31 mouse cellular contexts compared by ENCODE assay signal in genomic region chr16:40491606-40492005, GRCm38 (mm10).
"Had no signal": no experiment of that assay in that cellular context is flagged by ENCODE, and none has a peak within 500 bp of the region (broad histone marks: within the 10 kb centered on the region; RNA-seq: fewer than 3 reads in every experiment).

No protein-coding gene starts in this region.

- H3K36me3 ChIP-seq: limb, embryonic 10.5 days; limb, embryonic 12.5 days; limb, embryonic 13.5 days; limb, embryonic 15.5 days; liver, embryonic 12.5 days; liver, embryonic 13.5 days; liver, embryonic 15.5 days; lung, embryonic 15.5 days; midbrain, embryonic 10.5 days; midbrain, embryonic 12.5 days; midbrain, embryonic 13.5 days; midbrain, embryonic 15.5 days had no signal

- ATAC-seq: liver, embryonic 12.5 days; liver, postnatal 0 days; lung, postnatal 0 days; midbrain, embryonic 13.5 days; midbrain, embryonic 15.5 days; midbrain, embryonic 16.5 days had no signal

- H3K9ac ChIP-seq: limb, embryonic 12.5 days; limb, embryonic 13.5 days; limb, embryonic 15.5 days; liver, embryonic 12.5 days; liver, embryonic 13.5 days; liver, embryonic 14.5 days; liver, embryonic 15.5 days; liver, postnatal 0 days; lung, embryonic 14.5 days; lung, embryonic 15.5 days; midbrain, embryonic 12.5 days; midbrain, embryonic 13.5 days; midbrain, embryonic 15.5 days had no signal

- H3K27ac ChIP-seq: limb, embryonic 10.5 days; limb, embryonic 12.5 days; limb, embryonic 13.5 days; limb, embryonic 15.5 days; liver, embryonic 12.5 days; liver, embryonic 13.5 days; liver, embryonic 14.5 days; liver, embryonic 15.5 days; lung, embryonic 15.5 days; macrophage; midbrain, embryonic 10.5 days; midbrain, embryonic 12.5 days; midbrain, embryonic 13.5 days; midbrain, embryonic 15.5 days had no signal

- H3K4me2 ChIP-seq: limb, embryonic 12.5 days; limb, embryonic 13.5 days; limb, embryonic 15.5 days; liver, embryonic 11.5 days; liver, embryonic 12.5 days; liver, embryonic 13.5 days; liver, embryonic 15.5 days; lung, embryonic 14.5 days; lung, embryonic 15.5 days; midbrain, embryonic 11.5 days; midbrain, embryonic 12.5 days; midbrain, embryonic 13.5 days; midbrain, embryonic 15.5 days had no signal

- H3K4me1 ChIP-seq: limb, embryonic 10.5 days; limb, embryonic 12.5 days; limb, embryonic 13.5 days; limb, embryonic 15.5 days; liver, embryonic 12.5 days; liver, embryonic 13.5 days; liver, embryonic 15.5 days; lung, embryonic 15.5 days; megakaryocyte, embryonic 14.5 days; midbrain, embryonic 10.5 days; midbrain, embryonic 12.5 days; midbrain, embryonic 13.5 days; midbrain, embryonic 15.5 days had no signal

- H3K4me3 ChIP-seq: limb, embryonic 10.5 days; limb, embryonic 12.5 days; limb, embryonic 13.5 days; limb, embryonic 15.5 days; liver, embryonic 12.5 days; liver, embryonic 13.5 days; liver, embryonic 15.5 days; lung, embryonic 15.5 days; megakaryocyte, embryonic 14.5 days; midbrain, embryonic 10.5 days; midbrain, embryonic 12.5 days; midbrain, embryonic 13.5 days; midbrain, embryonic 15.5 days; myocyte had no signal

- DNase-seq: left cerebral cortex, postnatal 4 days; liver; liver, embryonic 13.5 days; liver, postnatal 0 days; lung, adult 18-20 months; lung, adult 2 months; lung, embryonic 14.5 days; lung, postnatal 10 days; lung, postnatal 14 days; lung, postnatal 36 days; lung, postnatal 4 days; midbrain, embryonic 14.5 days had no signal

- H3K9me3 ChIP-seq: limb, embryonic 10.5 days; limb, embryonic 12.5 days; limb, embryonic 13.5 days; limb, embryonic 15.5 days; liver, embryonic 12.5 days; liver, embryonic 13.5 days; liver, embryonic 15.5 days; lung, embryonic 15.5 days; megakaryocyte, embryonic 14.5 days; midbrain, embryonic 10.5 days; midbrain, embryonic 12.5 days; midbrain, embryonic 13.5 days; midbrain, embryonic 15.5 days had no signal

- H3K27me3 ChIP-seq: limb, embryonic 12.5 days; limb, embryonic 13.5 days; limb, embryonic 15.5 days; liver, embryonic 12.5 days; liver, embryonic 13.5 days; liver, embryonic 15.5 days; lung, embryonic 15.5 days; megakaryocyte, embryonic 14.5 days; midbrain, embryonic 12.5 days; midbrain, embryonic 13.5 days; midbrain, embryonic 15.5 days had no signal
